Mouse (Mus musculus) adrenal gland, adult 8-10 months (tissue): ENCODE results near the gene Cdc42bpa. TPM values are rescaled to one million over a fixed set of nuclear protein-coding genes. Genes with fewer than 3 reads are reported as not detected.
"Not testable (repeated sequence)": the region's sequence is repeated elsewhere in the genome, so short reads cannot be mapped to it uniquely, and the experiment has no call there.

Source experiments
- DNase-seq: peaks from one replicate; pipeline ENCODE4 v3.0.0; 2022
- total RNA-seq, 4 experiments: library from RNA; stranded (reverse); gene quantifications; 2 replicates each; pipeline ENCODE4 v1.2.4; 2022

The Cdc42bpa gene
- total RNA-seq, 4 experiments from 2014 or later = 48.2 to 78.1 (median 60.5) TPM

- no peak for DNase-seq
Observed at GRCm38 (mm10) chr1:179960882-179961698, 818 bp downstream of the Cdc42bpa start.

GRCm38 (mm10) chr1:179961777-179962176, 1.5 kb downstream of the Cdc42bpa start:
- DNase-seq = no peak

DNA sequence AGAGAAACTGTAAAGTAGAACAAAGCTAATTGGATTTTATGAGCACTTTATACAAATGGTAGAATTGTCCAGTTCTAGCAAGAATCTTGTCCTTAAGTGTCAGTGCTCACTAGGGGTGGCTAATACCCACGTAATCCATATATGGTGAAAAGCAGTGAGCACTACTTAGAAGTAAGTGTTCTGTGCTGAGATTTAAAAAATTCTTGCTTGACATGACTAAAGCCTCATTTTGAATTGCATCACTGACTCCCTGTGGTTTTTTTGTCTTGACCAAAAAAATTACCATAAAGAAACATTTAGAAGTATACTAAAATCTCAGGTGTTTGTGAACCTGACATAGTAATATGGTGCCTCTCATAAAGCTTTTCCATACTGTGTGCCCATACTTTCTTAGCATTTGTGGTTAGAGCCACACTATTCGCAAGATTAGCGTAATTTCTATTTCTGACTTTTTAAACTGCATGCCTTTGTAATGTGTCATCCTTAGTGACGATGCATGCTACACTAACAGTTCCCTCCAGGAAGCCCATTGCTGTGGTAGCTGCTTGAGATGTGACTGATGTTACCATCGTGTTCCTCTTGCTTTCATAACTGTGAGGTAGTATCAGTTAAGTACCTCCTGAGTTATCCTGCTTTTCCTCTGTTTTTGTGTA, 9.6 kb downstream of the Cdc42bpa start:
- DNase-seq = no peak

DNA sequence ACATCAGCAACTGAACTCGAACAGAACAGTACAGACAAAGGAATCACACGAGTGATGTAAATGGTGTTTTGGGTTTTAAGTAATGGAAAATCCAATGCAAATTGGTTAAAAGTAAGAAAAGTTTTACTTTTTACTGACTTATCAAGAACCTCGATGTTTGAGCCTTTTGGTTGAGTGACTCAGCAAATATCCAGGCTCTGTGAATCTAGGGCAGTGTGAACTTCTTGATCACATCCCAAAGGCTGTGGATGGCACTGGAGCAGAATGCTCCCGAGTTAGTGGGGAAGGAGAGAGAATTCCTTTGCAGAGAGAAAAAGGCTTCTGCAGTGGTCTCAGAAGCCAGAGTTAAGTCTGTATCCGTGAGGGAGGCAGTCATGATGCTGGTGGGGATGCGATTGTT, 14.7 kb downstream of the Cdc42bpa start:
- no peak for DNase-seq

- DNase-seq = no peak
Observed at GRCm38 (mm10) chr1:179975645-179976275, 15.5 kb downstream of the Cdc42bpa start.

DNA sequence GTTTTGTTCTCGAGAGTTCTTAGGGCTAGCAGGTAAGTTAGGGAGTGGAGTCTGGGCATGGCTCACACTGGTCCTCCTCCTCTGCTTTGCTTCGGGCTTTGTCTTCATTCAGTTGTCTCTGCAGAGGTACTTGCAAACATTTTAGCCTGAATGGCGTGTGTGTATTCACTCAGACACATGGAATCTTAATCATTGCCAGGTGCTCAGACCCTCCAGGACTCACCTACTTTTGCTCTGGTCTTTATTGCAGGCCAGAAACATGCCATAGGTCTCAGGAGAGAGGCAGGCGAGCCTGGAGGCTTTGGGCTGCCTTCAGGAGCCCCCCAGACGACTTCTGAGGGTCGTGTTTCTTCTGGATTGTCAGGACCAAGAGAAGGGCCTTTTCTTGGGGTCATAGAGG, 17.2 kb downstream of the Cdc42bpa start:
- no peak for DNase-seq

DNA sequence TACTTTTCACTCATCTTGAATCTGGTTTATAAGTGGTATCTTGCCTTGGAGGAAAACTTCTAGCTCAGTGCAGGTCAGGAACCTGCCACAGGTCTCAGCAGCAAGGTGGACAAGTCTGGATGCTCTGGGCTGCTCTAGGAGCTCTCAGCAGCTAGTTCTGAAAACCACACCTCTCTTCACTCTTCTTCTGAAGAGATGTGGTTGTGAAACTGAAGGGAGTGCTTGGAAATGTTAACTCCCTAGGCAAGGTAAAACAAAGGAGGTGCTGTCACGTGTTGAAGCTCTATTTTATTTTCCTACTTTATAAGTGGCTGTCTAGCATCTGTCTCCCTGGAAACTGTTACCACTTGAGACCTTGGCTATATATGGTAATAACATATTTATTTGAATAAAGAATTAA, 18.5 kb downstream of the Cdc42bpa start:
- DNase-seq = no peak

- no peak for DNase-seq
Observed at GRCm38 (mm10) chr1:179981680-179982079, 21.4 kb downstream of the Cdc42bpa start.

- no peak for DNase-seq
Observed at GRCm38 (mm10) chr1:179982183-179982582, 21.9 kb downstream of the Cdc42bpa start.

GRCm38 (mm10) chr1:179982933-179983332, 22.7 kb downstream of the Cdc42bpa start:
- no peak for DNase-seq

- no peak for DNase-seq
Observed at GRCm38 (mm10) chr1:179984171-179984570, 23.9 kb downstream of the Cdc42bpa start.

GRCm38 (mm10) chr1:179991660-179992235, 31.5 kb downstream of the Cdc42bpa start:
- DNase-seq = no peak

DNA sequence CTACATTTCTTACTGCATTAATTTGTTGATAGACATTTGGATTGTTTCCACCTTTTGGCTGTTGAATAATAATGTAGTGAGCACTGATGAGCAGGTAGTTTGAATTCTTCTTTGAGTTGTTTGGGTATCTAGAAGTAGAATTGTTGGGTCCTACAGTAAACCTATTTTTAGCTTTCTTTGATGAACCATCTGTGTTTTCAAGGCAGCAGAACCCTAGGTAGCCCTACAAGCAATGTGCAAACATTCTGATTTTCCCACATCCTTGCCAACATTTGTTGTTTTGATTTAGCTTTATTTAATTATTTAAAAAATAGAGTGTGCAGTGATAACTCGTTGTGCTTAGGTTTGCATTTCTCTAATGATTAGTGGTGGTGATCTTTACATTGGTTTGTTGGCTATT, 32.0 kb downstream of the Cdc42bpa start:
- DNase-seq = no peak

DNA sequence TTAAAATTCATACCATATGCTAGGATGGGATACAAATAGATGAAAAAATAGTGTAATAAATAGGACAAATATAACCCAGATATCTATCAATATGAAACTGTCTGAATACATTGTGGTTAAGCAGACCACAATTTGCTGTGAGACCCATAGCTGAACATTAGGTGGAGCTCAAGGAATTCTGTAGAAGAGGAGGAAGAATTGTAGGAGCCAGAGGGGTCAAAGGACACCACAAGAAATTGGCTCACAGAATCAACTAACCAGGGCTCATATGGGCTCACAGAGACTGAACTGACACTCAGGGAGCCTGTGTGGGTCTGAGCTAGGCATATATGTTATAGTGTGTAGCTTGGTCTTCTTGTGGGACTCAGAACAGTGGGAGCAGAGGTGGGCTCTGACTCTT, 47.8 kb downstream of the Cdc42bpa start:
- no peak for DNase-seq

DNA sequence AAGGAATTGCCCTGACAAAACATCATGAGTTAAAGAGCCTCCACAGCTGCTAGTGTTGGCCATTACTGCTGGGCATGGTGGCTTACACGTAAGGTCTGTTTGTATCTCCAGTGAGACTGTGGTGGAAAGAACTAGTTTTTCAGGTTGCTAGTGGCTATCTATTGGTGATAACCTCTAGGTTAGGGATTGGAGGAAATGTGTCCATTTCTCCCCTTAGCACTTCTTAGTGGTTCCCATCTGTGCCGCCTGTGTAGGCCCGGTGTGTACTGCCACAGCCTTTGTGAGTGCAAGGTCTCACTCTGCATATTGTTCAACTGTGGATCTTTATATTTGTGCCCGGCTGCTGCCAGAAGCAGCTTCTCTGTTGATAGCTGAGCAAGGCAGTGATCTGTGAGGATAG, 53.2 kb downstream of the Cdc42bpa start:
- DNase-seq = no peak

GRCm38 (mm10) chr1:180018218-180018617, 57.9 kb downstream of the Cdc42bpa start:
- no peak for DNase-seq

DNA sequence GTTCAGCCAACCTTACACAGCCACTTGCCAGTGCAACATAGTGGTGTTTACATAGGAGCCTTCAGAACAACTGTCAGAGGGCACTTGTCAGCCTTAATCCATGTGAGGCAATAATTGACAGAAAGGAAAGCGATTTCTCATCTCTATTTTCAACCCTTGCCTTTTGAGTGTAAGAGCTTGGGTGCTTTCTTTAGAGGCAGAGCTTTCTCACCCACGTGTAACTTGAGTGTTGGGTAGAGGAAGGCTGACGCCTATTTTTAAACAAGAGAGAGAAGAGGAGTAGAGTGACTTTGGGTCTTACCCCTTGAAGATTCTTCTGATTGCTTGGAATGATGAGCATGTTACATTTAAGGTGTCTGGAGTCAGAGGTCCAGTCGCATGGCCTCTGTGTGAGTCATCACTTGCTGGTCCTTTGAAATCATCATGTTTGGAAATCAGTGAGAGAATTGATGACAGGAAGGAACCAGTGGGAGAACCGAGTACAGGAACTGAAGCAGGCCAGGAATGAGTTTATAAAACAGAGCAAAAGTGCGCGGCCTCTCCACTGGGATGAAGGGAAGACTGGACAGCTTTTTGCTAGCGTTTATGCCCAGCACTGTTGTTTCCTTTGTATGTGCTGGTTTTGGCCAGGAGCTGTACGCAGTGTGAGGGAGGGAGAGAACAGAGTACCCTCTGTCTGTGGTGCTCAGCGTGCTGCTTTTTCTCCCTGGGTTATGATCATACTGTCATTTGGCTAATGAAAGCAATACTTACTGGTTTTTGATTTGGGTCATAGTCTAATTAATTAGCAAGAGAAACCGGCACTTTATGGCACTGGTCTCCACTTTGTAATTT, 61.4 kb downstream of the Cdc42bpa start:
- DNase-seq = no peak

GRCm38 (mm10) chr1:180023512-180023911, 63.2 kb downstream of the Cdc42bpa start:
- no peak for DNase-seq

GRCm38 (mm10) chr1:180029863-180030262, 69.6 kb downstream of the Cdc42bpa start:
- not testable (repeated sequence) for DNase-seq

DNA sequence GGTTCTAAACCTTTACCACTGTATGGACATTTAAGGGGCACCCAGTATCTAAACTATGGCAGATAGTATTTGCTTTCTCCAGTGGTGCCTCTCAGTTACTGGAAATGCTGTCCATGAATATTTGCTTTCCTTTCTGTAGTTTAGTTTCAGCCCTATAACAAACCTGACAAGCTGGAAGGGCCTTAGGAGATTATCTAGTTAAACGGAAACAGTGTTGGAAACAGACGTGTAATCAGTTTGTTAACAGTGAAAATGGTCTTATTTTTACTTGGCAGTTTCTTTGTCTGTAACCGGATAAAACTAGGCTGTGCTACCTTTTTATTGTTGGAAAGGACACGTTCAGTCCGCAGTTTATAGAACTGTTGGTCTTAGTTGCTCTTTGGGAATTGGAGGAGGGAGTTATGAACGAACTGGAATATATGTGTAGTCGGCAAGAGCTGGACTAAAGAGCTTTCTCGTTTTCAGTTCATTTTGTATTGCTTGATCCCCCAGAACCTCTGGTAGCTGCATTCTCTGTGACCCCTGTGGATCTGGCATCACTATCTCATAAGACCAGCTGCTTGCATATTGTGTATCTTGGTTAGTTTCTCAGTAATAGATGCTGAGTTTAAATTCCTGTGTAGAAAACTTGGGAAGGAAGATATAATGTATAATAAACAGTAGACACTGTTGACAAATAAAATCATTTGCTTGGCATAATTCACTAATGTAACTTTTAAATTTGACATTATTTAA, 70.5 kb downstream of the Cdc42bpa start:
- no peak for DNase-seq
